Mouse (Mus musculus): ENCODE measurements around the gene Calhm1. TPM values are rescaled to one million over a fixed set of nuclear protein-coding genes. Genes with fewer than 3 reads are reported as not detected.

Gene Calhm1
- polyA plus RNA-seq, 1 experiment, result not detected

GRCm38 (mm10) chr19:47179272-47179809, 35.3 kb upstream of the Calhm1 start:
- H3K27ac ChIP-seq (ENCODE audit: insufficient read depth, low read length), result no peak overlapping the region
- peak overlapping the region; percentile 35; the same call in 1 of the 2 replicates for H3K4me3 ChIP-seq (ENCODE audit: extremely low read depth, insufficient read depth, insufficient read length)
- no peaks in the 10 kb centered on the region for H3K36me3 ChIP-seq (ENCODE audit: control insufficient read depth, insufficient read depth, low read length)
- no peak for DNase-seq (ENCODE audit: low read depth in 1 of 2, low spot score in 2 of 2)
- TF ChIP-seq POLR2A (IDR thresholded peaks at IDR 0.05; ENCODE audit: low read depth, low read length) (no peak), CTCF (IDR thresholded peaks at IDR 0.05; ENCODE audit: extremely low read depth, insufficient read depth, insufficient read length, insufficient replicate concordance) (no peak)
- peaks cover 4% of the 10 kb centered on the region for H3K4me1 ChIP-seq (ENCODE audit: control insufficient read depth, insufficient read depth, insufficient read length)
- peaks cover 23% of the 10 kb centered on the region for H3K27me3 ChIP-seq (ENCODE audit: control insufficient read depth, insufficient read depth, low read length)
- 4% methylated on average over 41 of the region's 42 CpGs for WGBS

DNA sequence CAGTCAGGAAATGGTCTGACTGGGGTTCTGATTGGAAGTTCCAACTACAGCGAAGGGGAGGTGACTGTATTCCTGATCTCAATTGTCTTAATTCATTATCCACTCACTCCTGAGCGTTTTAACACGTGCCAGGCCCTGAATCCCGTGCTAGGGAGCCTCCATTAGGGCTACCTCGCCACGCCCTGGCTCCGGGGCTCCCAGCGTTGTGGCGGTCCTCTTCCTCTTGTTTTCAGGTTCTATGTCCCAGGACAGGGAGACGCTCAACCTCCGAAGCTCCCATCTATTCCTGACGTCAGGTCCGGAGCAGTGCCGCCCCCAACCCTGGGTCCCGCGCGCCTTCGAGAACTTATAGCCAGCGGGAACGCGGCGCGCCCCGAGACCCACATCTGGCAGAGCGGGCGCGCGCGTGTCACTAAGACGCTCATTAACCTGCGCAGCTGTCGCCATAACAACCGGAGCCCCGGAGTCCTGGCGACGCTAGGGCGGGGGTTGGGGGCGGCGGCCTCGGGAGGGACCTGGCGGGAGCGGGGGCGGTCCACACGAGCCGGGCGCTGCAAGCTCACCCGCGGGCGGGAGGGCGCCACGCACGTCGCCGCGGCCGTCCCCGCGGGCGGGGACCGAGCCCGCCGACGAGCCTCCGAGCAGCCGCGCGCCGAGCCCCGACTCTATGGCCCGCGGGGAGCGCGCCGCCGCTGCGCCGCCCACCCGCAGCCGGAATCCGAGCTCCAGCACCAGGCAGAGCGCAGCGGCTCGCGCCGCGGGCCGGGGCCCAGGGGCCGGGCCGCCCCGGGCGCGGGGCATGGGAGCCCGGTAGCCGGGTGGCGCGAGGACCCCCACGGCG, 34.6 kb upstream of the Calhm1 start, which contains the start of gene Neurl1a:
Neurl1a (plus strand) TSS at position 390 of the 841 bp plus-strand sequence.
- TF ChIP-seq CTCF (IDR thresholded peaks at IDR 0.05; ENCODE audit: extremely low read depth, insufficient read depth, insufficient read length, insufficient replicate concordance) (no peak), POLR2A (IDR thresholded peaks at IDR 0.05; ENCODE audit: low read depth, low read length) (no peak)

DNA sequence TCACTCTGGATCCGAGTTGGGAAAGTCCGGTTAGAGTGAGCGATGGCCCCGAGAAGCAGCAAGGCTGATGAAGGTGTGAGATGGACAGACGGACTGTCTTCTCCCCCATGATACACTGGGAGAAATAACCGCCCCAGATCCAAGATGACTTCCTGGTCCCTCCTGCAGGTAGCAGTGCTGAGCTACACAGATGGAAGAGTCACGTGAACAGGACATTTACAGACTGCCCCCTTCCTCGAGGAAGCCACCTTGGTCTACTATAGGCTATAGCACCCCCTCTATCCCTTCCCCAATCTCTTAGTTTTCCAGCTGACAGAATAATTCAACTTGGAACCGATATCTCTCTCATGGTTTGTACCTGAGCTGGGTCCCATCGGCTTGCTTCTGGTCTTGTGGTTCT, 33.9 kb upstream of the Calhm1 start:
- Histone ChIP-seq H3K4me3 (ENCODE audit: extremely low read depth, insufficient read depth, insufficient read length) (no peak overlapping the region), H3K36me3 (ENCODE audit: control insufficient read depth, insufficient read depth, low read length) (no peaks in the 10 kb centered on the region), H3K27me3 (ENCODE audit: control insufficient read depth, insufficient read depth, low read length) (peaks cover 23% of the 10 kb centered on the region), H3K27ac (ENCODE audit: insufficient read depth, low read length) (no peak overlapping the region), H3K4me1 (ENCODE audit: control insufficient read depth, insufficient read depth, insufficient read length) (peaks cover 4% of the 10 kb centered on the region)
- TF ChIP-seq CTCF (IDR thresholded peaks at IDR 0.05; ENCODE audit: extremely low read depth, insufficient read depth, insufficient read length, insufficient replicate concordance) (no peak), POLR2A (IDR thresholded peaks at IDR 0.05; ENCODE audit: low read depth, low read length) (no peak)
- 34% methylated on average over 10 of the region's 10 CpGs for WGBS
- no peak for DNase-seq (ENCODE audit: low read depth in 1 of 2, low spot score in 2 of 2)

More for the DNA sequence above, 34.6 kb upstream of the Calhm1 start, which contains the start of gene Neurl1a:
- no peak for DNase-seq (ENCODE audit: low read depth in 1 of 2, low spot score in 2 of 2)
- Histone ChIP-seq H3K27ac (ENCODE audit: insufficient read depth, low read length) (no peak within 1 kb of the TSS), H3K36me3 (ENCODE audit: control insufficient read depth, insufficient read depth, low read length) (no peaks in the 10 kb centered on the region), H3K4me3 (ENCODE audit: extremely low read depth, insufficient read depth, insufficient read length) (peak within 1 kb of the TSS; percentile 50), H3K4me1 (ENCODE audit: control insufficient read depth, insufficient read depth, insufficient read length) (peaks cover 4% of the 10 kb centered on the region), H3K27me3 (ENCODE audit: control insufficient read depth, insufficient read depth, low read length) (peaks cover 23% of the 10 kb centered on the region)
- under 1% methylated on average over 96 of the region's 98 CpGs for WGBS

GRCm38 (mm10) chr19:47176916-47177505, 33.0 kb upstream of the Calhm1 start:
- Histone ChIP-seq H3K27ac (ENCODE audit: insufficient read depth, low read length) (no peak overlapping the region), H3K36me3 (ENCODE audit: control insufficient read depth, insufficient read depth, low read length) (no peaks in the 10 kb centered on the region), H3K4me1 (ENCODE audit: control insufficient read depth, insufficient read depth, insufficient read length) (peaks cover 4% of the 10 kb centered on the region), H3K27me3 (ENCODE audit: control insufficient read depth, insufficient read depth, low read length) (peaks cover 22% of the 10 kb centered on the region), H3K4me3 (ENCODE audit: extremely low read depth, insufficient read depth, insufficient read length) (no peak overlapping the region)
- 84% methylated on average over 2 of the region's 2 CpGs for WGBS
- DNase-seq (ENCODE audit: low read depth in 1 of 2, low spot score in 2 of 2), result no peak
- TF ChIP-seq POLR2A (IDR thresholded peaks at IDR 0.05; ENCODE audit: low read depth, low read length), result no peak
- TF ChIP-seq CTCF (IDR thresholded peaks at IDR 0.05; ENCODE audit: extremely low read depth, insufficient read depth, insufficient read length, insufficient replicate concordance), result no peak

GRCm38 (mm10) chr19:47175472-47175871, 31.4 kb upstream of the Calhm1 start:
- Histone ChIP-seq H3K36me3 (ENCODE audit: control insufficient read depth, insufficient read depth, low read length) (no peaks in the 10 kb centered on the region), H3K4me1 (ENCODE audit: control insufficient read depth, insufficient read depth, insufficient read length) (peaks cover 4% of the 10 kb centered on the region), H3K27me3 (ENCODE audit: control insufficient read depth, insufficient read depth, low read length) (peaks cover 22% of the 10 kb centered on the region), H3K27ac (ENCODE audit: insufficient read depth, low read length) (no peak overlapping the region), H3K4me3 (ENCODE audit: extremely low read depth, insufficient read depth, insufficient read length) (no peak overlapping the region)
- no peak for TF ChIP-seq CTCF (IDR thresholded peaks at IDR 0.05; ENCODE audit: extremely low read depth, insufficient read depth, insufficient read length, insufficient replicate concordance)
- no peak for TF ChIP-seq POLR2A (IDR thresholded peaks at IDR 0.05; ENCODE audit: low read depth, low read length)
- 68% methylated on average over 2 of the region's 2 CpGs for WGBS
- no peak for DNase-seq (ENCODE audit: low read depth in 1 of 2, low spot score in 2 of 2)

DNA sequence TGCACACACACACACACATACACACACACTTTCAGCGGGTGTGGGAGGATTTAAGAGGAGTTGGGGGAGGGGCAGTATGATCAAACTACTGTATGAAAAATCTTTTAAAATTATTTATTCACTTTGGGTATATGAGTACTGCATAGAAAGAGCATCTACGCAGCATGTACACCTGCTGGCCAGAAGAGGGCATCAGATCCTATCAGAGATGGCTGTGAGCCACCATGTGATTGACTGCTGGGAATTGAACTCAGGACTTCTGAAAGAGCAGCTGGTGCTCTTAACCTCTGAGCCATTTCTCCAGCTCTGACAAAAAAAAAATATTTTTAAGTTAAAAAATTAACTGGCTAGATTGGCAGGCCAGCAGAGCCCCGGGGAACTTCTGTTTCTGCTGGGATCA, 30.5 kb upstream of the Calhm1 start:
- Histone ChIP-seq H3K27me3 (ENCODE audit: control insufficient read depth, insufficient read depth, low read length) (peaks cover 15% of the 10 kb centered on the region), H3K4me1 (ENCODE audit: control insufficient read depth, insufficient read depth, insufficient read length) (peaks cover 4% of the 10 kb centered on the region), H3K27ac (ENCODE audit: insufficient read depth, low read length) (no peak overlapping the region), H3K4me3 (ENCODE audit: extremely low read depth, insufficient read depth, insufficient read length) (no peak overlapping the region), H3K36me3 (ENCODE audit: control insufficient read depth, insufficient read depth, low read length) (no peaks in the 10 kb centered on the region)
- TF ChIP-seq CTCF (IDR thresholded peaks at IDR 0.05; ENCODE audit: extremely low read depth, insufficient read depth, insufficient read length, insufficient replicate concordance) (peak; percentile 31; the same call in 1 of the 2 replicates), POLR2A (IDR thresholded peaks at IDR 0.05; ENCODE audit: low read depth, low read length) (no peak)
- 50% methylated on average over 3 of the region's 3 CpGs for WGBS
- no peak for DNase-seq (ENCODE audit: low read depth in 1 of 2, low spot score in 2 of 2)

Measured in spleen, adult 2 months (tissue).